Mouse (Mus musculus): ENCODE results near the gene Olfr1184. TPM values are rescaled to one million over a fixed set of nuclear protein-coding genes. Genes with fewer than 3 reads are reported as not detected.
"Not testable (repeated sequence)": the region's sequence is repeated elsewhere in the genome, so short reads cannot be mapped to it uniquely, and the experiment has no call there.

Olfr1184 gene
- not detected in 2 replicates for polyA plus RNA-seq (2015; fragmentation: Nextera tagmentation; extraction: Ambion mirVana)

GRCm38 (mm10) chr2:88483298-88483697, at the start of gene Olfr1184:
Olfr1184 (plus strand) TSS chr2:88483598.
- 93% methylated on average over 2 of the region's 2 CpGs for WGBS
- no peak for ATAC-seq (ENCODE audit: low FRiP score)

GRCm38 (mm10) chr2:88449031-88449430, 34.4 kb upstream of the Olfr1184 start, which contains the start of gene Gm13757:
Gm13757 (minus strand) TSS chr2:88449131.
- Histone ChIP-seq H3K4me1 (no peaks in the 10 kb centered on the region), H3K27ac (replicated peaks) (no peak within 1 kb of the TSS), H3K9me3 (replicated peaks) (no peaks in the 10 kb centered on the region), H3K4me2 (no peak within 1 kb of the TSS), H3K27me3 (replicated peaks) (no peaks in the 10 kb centered on the region), H3K4me3 (replicated peaks) (no peak within 1 kb of the TSS), H3K36me3 (no peaks in the 10 kb centered on the region), H3K9ac (replicated peaks) (no peak within 1 kb of the TSS)
- 100% methylated on average over 1 of the region's 1 CpGs for WGBS
- ATAC-seq (ENCODE audit: low FRiP score), result no peak

More at GRCm38 (mm10) chr2:88483298-88483697, at the start of gene Olfr1184:
- H3K27me3 ChIP-seq (replicated peaks), result no peaks in the 10 kb centered on the region
- no peak within 1 kb of the TSS for H3K9ac ChIP-seq (replicated peaks)
- H3K4me1 ChIP-seq, result no peaks in the 10 kb centered on the region
- no peak within 1 kb of the TSS for H3K4me2 ChIP-seq
- H3K27ac ChIP-seq (replicated peaks), result no peak within 1 kb of the TSS
- no peak within 1 kb of the TSS for H3K4me3 ChIP-seq (replicated peaks)
- H3K9me3 ChIP-seq (replicated peaks), result no peaks in the 10 kb centered on the region
- H3K36me3 ChIP-seq, result no peaks in the 10 kb centered on the region

- not testable (repeated sequence) for H3K9me3 ChIP-seq (replicated peaks); H3K4me3 ChIP-seq (replicated peaks); H3K27me3 ChIP-seq (replicated peaks); H3K4me2 ChIP-seq; H3K4me1 ChIP-seq; H3K9ac ChIP-seq (replicated peaks); ATAC-seq (ENCODE audit: low FRiP score); H3K36me3 ChIP-seq; H3K27ac ChIP-seq (replicated peaks)
- 95% methylated on average over 1 of the region's 1 CpGs for WGBS
Measured at GRCm38 (mm10) chr2:88454567-88454966, 28.8 kb upstream of the Olfr1184 start, which contains the start of gene Olfr1183. Olfr1183 (plus strand) TSS chr2:88454867.

- Histone ChIP-seq H3K9ac (replicated peaks) (no peak within 1 kb of the TSS), H3K9me3 (replicated peaks) (no peaks in the 10 kb centered on the region), H3K4me2 (no peak within 1 kb of the TSS), H3K27me3 (replicated peaks) (no peaks in the 10 kb centered on the region), H3K27ac (replicated peaks) (no peak within 1 kb of the TSS), H3K4me1 (no peaks in the 10 kb centered on the region), H3K4me3 (replicated peaks) (no peak within 1 kb of the TSS), H3K36me3 (no peaks in the 10 kb centered on the region)
- ATAC-seq (ENCODE audit: low FRiP score), result no peak
- WGBS, result 74% methylated on average over 2 of the region's 2 CpGs
Measured at GRCm38 (mm10) chr2:88493020-88493419, 9.6 kb downstream of the Olfr1184 start, which contains the start of gene Olfr1185-ps1. Olfr1185-ps1 (plus strand) TSS chr2:88493320.

GRCm38 (mm10) chr2:88518251-88518650, 34.9 kb downstream of the Olfr1184 start, which contains the start of gene Olfr1186:
Olfr1186 (plus strand) TSS chr2:88518551.
- no peaks in the 10 kb centered on the region for H3K4me1 ChIP-seq
- H3K9ac ChIP-seq (replicated peaks), result no peak within 1 kb of the TSS
- 90% methylated on average over 2 of the region's 2 CpGs for WGBS

GRCm38 (mm10) chr2:88525720-88526119, 42.3 kb downstream of the Olfr1184 start:
- ATAC-seq (ENCODE audit: low FRiP score), result no peak
- Histone ChIP-seq H3K9ac (replicated peaks) (no peak overlapping the region), H3K27me3 (replicated peaks) (no peaks in the 10 kb centered on the region), H3K4me3 (replicated peaks) (no peak overlapping the region), H3K4me2 (no peak overlapping the region), H3K27ac (replicated peaks) (no peak overlapping the region), H3K36me3 (no peaks in the 10 kb centered on the region), H3K9me3 (replicated peaks) (no peaks in the 10 kb centered on the region), H3K4me1 (no peaks in the 10 kb centered on the region)
- 78% methylated on average over 3 of the region's 3 CpGs for WGBS

More at GRCm38 (mm10) chr2:88518251-88518650, 34.9 kb downstream of the Olfr1184 start, which contains the start of gene Olfr1186:
- no peak within 1 kb of the TSS for H3K4me3 ChIP-seq (replicated peaks)
- H3K9me3 ChIP-seq (replicated peaks), result no peaks in the 10 kb centered on the region
- no peak within 1 kb of the TSS for H3K4me2 ChIP-seq
- no peaks in the 10 kb centered on the region for H3K27me3 ChIP-seq (replicated peaks)
- H3K36me3 ChIP-seq, result no peaks in the 10 kb centered on the region
- H3K27ac ChIP-seq (replicated peaks), result no peak within 1 kb of the TSS
- ATAC-seq (ENCODE audit: low FRiP score), result no peak

Other genes starting within 250 kb of the Olfr1184 start
- gene Olfr1173, start 203.7 kb upstream of the Olfr1184 start, polyA plus RNA-seq (2015; fragmentation: Nextera tagmentation; extraction: Ambion mirVana), result not detected in 2 replicates
- not detected in 2 replicates for gene Olfr1174-ps, start 168.5 kb upstream of the Olfr1184 start, polyA plus RNA-seq (2015; fragmentation: Nextera tagmentation; extraction: Ambion mirVana)
- not detected in 2 replicates for gene Olfr1175-ps, start 156.4 kb upstream of the Olfr1184 start, polyA plus RNA-seq (2015; fragmentation: Nextera tagmentation; extraction: Ambion mirVana)
- not detected in 2 replicates for gene Olfr1176, start 146.9 kb upstream of the Olfr1184 start, polyA plus RNA-seq (2015; fragmentation: Nextera tagmentation; extraction: Ambion mirVana)
- gene Olfr1177-ps, start 137.1 kb upstream of the Olfr1184 start, polyA plus RNA-seq (2015; fragmentation: Nextera tagmentation; extraction: Ambion mirVana), result not detected in 2 replicates
- not detected in 2 replicates for gene Olfr1178, start 96.5 kb upstream of the Olfr1184 start, polyA plus RNA-seq (2015; fragmentation: Nextera tagmentation; extraction: Ambion mirVana)
- not detected in 2 replicates for gene Olfr1179, start 77.1 kb upstream of the Olfr1184 start, polyA plus RNA-seq (2015; fragmentation: Nextera tagmentation; extraction: Ambion mirVana)
- not detected in 2 replicates for gene Olfr1180, start 64.4 kb upstream of the Olfr1184 start, polyA plus RNA-seq (2015; fragmentation: Nextera tagmentation; extraction: Ambion mirVana)
- not detected in 2 replicates for gene Olfr1181, start 57.4 kb upstream of the Olfr1184 start, polyA plus RNA-seq (2015; fragmentation: Nextera tagmentation; extraction: Ambion mirVana)
- gene Gm13757, start 34.5 kb upstream of the Olfr1184 start, polyA plus RNA-seq (2015; fragmentation: Nextera tagmentation; extraction: Ambion mirVana), result not detected in 2 replicates
- not detected in 2 replicates for gene Olfr1183, start 28.7 kb upstream of the Olfr1184 start, polyA plus RNA-seq (2015; fragmentation: Nextera tagmentation; extraction: Ambion mirVana)
- not detected in 2 replicates for gene Olfr1185-ps1, start 9.7 kb downstream of the Olfr1184 start, polyA plus RNA-seq (2015; fragmentation: Nextera tagmentation; extraction: Ambion mirVana)
- gene Olfr1186, start 35.0 kb downstream of the Olfr1184 start, polyA plus RNA-seq (2015; fragmentation: Nextera tagmentation; extraction: Ambion mirVana), result not detected in 2 replicates
- gene Olfr1188, start 73.3 kb downstream of the Olfr1184 start, polyA plus RNA-seq (2015; fragmentation: Nextera tagmentation; extraction: Ambion mirVana), result not detected in 2 replicates
- gene Olfr1189, start 102.9 kb downstream of the Olfr1184 start, polyA plus RNA-seq (2015; fragmentation: Nextera tagmentation; extraction: Ambion mirVana), result not detected in 2 replicates
- not detected in 2 replicates for gene Olfr1191-ps1, start 156.9 kb downstream of the Olfr1184 start, polyA plus RNA-seq (2015; fragmentation: Nextera tagmentation; extraction: Ambion mirVana)
- not detected in 2 replicates for gene Olfr1192-ps1, start 164.9 kb downstream of the Olfr1184 start, polyA plus RNA-seq (2015; fragmentation: Nextera tagmentation; extraction: Ambion mirVana)
- not detected in 2 replicates for gene Olfr1193, start 192.0 kb downstream of the Olfr1184 start, polyA plus RNA-seq (2015; fragmentation: Nextera tagmentation; extraction: Ambion mirVana)
- gene Olfr1195, start 205.6 kb downstream of the Olfr1184 start, polyA plus RNA-seq (2015; fragmentation: Nextera tagmentation; extraction: Ambion mirVana), result not detected in 2 replicates
- not detected in 2 replicates for gene Olfr1196, start 221.0 kb downstream of the Olfr1184 start, polyA plus RNA-seq (2015; fragmentation: Nextera tagmentation; extraction: Ambion mirVana)
- gene Olfr1197, start 248.8 kb downstream of the Olfr1184 start, polyA plus RNA-seq (2015; fragmentation: Nextera tagmentation; extraction: Ambion mirVana), result not detected in 2 replicates

Data from neural tube, embryonic 15.5 days (tissue).